ENCODE assay signal across 24 mouse cellular contexts in genomic region chr6:23361842-23362451, GRCm38 (mm10).
"Had no signal": no experiment of that assay in that cellular context is flagged by ENCODE, and none has a peak within 500 bp of the region (broad histone marks: within the 10 kb centered on the region; RNA-seq: fewer than 3 reads in every experiment).

No protein-coding gene starts in this region.

- H3K27ac ChIP-seq: kidney, postnatal 0 days; layer of hippocampus, adult 2 months; limb, embryonic 10.5 days; limb, embryonic 13.5 days; liver, embryonic 12.5 days; liver, embryonic 15.5 days; lung, embryonic 15.5 days; midbrain, embryonic 10.5 days; neural tube, embryonic 15.5 days; stomach, postnatal 0 days had no signal

- H3K4me2 ChIP-seq: limb, embryonic 13.5 days; liver, embryonic 12.5 days; liver, embryonic 15.5 days; lung, embryonic 15.5 days; neural tube, embryonic 15.5 days had no signal

- H3K4me3 ChIP-seq: layer of hippocampus, adult 2 months; limb, embryonic 10.5 days; limb, embryonic 13.5 days; liver, embryonic 12.5 days; liver, embryonic 15.5 days; lung, embryonic 15.5 days; megakaryocyte, embryonic 14.5 days; midbrain, embryonic 10.5 days; myocyte; neural tube, embryonic 15.5 days had no signal

- H3K9ac ChIP-seq: limb, embryonic 13.5 days; liver, embryonic 12.5 days; liver, embryonic 15.5 days; lung, embryonic 15.5 days; neural tube, embryonic 15.5 days had no signal

- H3K36me3 ChIP-seq: limb, embryonic 10.5 days; limb, embryonic 13.5 days; liver, embryonic 12.5 days; liver, embryonic 15.5 days; lung, embryonic 15.5 days; midbrain, embryonic 10.5 days; neural tube, embryonic 15.5 days had no signal

- H3K4me1 ChIP-seq: limb, embryonic 10.5 days; limb, embryonic 13.5 days; liver, embryonic 12.5 days; liver, embryonic 15.5 days; lung, embryonic 15.5 days; megakaryocyte, embryonic 14.5 days; neural tube, embryonic 15.5 days had no signal

- DNase-seq: kidney, adult 2 months; kidney, postnatal 25 days; layer of hippocampus, adult 9-11 months; liver; lung, adult 18-20 months; lung, postnatal 10 days; lung, postnatal 36 days; right cerebral cortex, adult 18-20 months; right cerebral cortex, postnatal 14 days; right cerebral cortex, postnatal 4 days; thymus, postnatal 25 days had no signal

- H3K27me3 ChIP-seq: limb, embryonic 13.5 days; liver, embryonic 12.5 days; liver, embryonic 15.5 days; lung, embryonic 15.5 days; megakaryocyte, embryonic 14.5 days; neural tube, embryonic 15.5 days had no signal

- H3K9me3 ChIP-seq: limb, embryonic 10.5 days; limb, embryonic 13.5 days; liver, embryonic 12.5 days; liver, embryonic 15.5 days; lung, embryonic 15.5 days; megakaryocyte, embryonic 14.5 days; midbrain, embryonic 10.5 days; neural tube, embryonic 15.5 days had no signal

- ATAC-seq: intestine, postnatal 0 days; liver, embryonic 12.5 days had no signal
